Mouse (Mus musculus): ENCODE data around the gene Sept10.

The Sept10 gene

GRCm38 (mm10) chr10:59221473-59222270, at the start of gene Sept10, which contains the start of gene Sowahc:
Gene Sept10 (minus strand): TSS chr10:59221847.
Gene Sowahc (plus strand): TSS chr10:59221953.
- peak; percentile 100 for DNase-seq

GRCm38 (mm10) chr10:59268754-59269153, 47.1 kb upstream of the Sept10 start:
- DNase-seq: no peak

GRCm38 (mm10) chr10:59268109-59268508, 46.5 kb upstream of the Sept10 start:
- no peak for DNase-seq

GRCm38 (mm10) chr10:59267275-59267674, 45.6 kb upstream of the Sept10 start:
- DNase-seq: no peak

DNA sequence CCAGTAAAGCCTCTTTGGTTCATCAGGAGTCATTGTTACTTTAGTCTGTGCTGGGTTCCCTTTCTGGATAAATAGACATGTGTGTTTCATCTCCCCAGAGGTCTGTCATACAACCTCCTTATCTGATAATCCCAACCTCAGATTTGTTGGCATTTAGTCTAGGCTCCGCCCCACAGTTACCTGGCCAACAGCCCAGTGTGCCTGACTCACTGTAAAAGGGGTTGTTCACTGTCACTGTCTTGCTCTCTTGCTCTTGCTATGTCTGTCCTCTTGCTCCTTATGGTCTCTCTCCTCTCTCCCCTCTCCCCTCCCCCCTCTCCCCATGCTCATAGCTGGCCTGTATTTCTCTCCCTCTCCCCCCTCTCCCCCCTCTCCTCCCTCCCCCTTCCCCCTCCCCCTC, 44.5 kb upstream of the Sept10 start:
- peak; percentile 93 for DNase-seq

DNA sequence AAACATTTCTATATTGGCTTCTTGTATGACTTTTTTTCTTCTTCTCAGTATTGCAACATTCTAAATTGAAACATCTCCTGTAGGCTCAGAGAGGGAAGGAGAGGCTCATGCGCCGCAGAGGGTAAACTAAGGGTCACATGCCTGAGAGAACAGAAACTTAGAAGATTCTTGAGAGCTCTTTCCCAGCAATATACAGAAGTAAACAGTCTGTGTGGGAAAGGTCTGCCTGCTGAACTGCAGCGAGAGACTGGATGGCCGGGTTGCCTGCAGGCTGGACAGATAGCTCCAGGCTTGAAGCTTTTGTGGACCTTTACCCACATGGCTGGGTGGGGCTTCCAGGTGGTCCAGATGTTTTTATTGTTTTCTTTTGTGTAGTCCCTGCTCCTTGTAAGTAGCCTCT, 44.0 kb upstream of the Sept10 start:
- peak; percentile 94 for DNase-seq

GRCm38 (mm10) chr10:59265067-59265466, 43.4 kb upstream of the Sept10 start:
- no peak for DNase-seq

- no peak for DNase-seq
Measured at GRCm38 (mm10) chr10:59262979-59263378, 41.3 kb upstream of the Sept10 start.

DNA sequence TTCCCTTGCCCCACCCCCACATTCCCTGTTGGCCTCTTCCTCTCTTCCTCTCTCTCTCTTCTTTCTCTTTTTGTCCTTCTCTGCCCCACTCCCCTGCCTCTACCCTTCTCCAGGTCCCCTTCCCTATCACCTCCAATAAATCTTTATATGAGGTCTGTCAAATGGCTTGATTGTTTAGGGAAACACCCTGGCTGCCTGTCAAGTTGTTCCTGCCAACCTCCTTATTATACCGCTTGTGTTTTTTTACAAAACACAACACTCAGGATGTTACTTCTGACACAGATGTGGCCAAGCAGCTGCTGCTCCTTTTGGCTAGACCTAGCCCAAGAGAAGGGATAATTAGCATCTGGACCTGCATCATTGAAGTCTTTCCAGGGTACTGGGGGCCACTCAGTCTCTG, 40.4 kb upstream of the Sept10 start:
- no peak for DNase-seq

DNA sequence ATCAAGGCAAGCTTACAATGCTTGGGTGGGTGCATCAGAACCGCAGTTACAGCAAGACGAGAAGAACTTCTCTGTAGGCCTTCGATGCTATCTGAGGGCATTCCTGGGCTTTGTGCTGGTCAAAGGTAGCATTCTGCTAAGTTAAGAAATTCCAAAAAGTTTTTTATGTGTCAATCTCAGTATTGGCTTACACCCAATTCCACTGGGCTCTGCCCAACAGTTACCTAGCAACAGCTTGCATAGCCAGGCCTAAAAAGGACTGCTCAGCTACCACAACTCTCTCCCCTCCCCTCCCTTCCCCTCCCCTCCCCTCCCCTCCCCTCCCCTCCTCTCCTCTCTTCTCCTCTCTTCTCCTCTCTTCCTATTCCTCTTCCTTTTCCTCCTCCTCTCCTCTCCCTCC, 40.0 kb upstream of the Sept10 start:
- DNase-seq: no peak

GRCm38 (mm10) chr10:59259572-59259971, 37.9 kb upstream of the Sept10 start:
- DNase-seq: no peak

DNA sequence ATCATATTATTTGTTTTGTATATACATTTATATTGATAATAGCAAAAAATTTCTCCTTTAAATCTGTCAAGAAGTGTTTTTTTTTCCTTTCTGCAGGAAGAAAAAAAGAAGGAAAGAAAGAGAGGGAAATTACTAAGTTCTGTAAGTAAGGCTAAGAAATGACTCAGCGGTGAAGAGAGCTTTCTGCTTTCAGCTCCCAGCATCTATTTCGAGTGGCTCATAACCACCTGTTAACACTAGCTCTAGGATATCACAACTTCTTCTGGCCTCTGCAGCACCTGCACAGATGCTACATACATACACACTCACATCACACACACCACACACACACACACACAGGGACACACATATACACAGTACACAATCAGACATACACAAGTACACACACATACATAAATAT, 34.9 kb upstream of the Sept10 start:
- no peak for DNase-seq

DNA sequence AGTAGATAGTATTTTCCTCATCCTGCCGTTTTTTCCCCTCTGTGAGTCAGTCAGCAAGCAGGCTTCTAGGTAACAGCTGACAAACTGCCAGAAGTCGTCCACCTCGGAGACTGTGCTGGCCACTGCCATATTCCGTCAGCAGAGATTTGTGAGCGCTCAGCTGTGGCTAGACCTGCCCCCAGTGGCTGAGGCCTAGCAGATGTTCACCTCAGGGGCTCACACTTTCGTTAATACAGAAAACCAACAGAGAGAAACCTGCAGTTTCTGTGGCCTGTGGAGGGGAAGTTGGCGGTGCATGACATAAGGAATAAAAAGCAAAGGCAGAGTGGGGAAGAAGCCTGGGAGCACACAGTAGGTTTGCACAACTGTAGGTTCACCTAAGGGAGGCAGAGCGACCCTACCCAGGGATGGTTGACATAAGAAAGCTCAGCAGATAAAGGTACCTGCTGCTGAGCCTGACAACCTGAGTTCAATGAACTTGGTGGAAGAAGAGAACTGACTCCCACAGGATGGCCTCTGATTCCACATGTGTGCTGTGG, 32.0 kb upstream of the Sept10 start:
- DNase-seq: no peak

DNA sequence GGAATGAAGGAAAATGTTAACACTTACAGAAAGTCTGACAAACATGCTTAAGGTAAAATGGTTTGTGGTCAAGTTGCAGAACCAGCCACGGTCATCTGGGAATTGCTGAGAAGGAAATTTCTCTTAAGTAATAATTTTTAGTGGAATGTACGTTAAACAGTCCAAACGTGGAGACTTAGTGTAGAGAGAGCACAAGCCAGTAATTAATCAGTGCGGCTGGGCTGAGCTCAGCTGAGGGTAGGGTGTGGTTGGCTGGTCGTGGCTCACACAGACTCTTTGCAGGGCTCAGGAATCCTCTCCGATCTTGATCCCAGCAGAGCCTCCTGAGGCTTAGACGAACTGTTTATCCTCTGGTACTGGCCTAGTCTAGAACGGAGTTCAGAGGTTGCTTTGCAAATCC, 30.7 kb upstream of the Sept10 start:
- no peak for DNase-seq

DNA sequence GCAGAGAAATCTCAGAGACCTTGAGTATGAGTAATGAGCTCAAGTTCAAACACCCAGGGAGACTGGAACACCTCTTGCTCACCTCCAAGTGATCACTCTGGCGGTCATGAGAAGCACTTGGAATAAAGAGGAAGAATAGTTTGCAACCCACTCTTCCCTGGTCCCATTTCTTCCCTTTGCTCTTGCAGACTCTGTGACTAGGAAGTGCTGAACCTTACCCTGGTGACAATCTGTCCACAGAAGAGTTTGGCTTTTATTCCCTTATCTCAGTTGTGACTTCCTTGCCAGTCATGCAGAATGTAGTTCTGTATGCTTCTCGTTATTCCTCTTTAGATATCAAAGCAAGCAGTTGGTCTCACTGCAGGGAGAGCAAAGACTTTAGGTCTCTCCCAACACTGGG, 30.3 kb upstream of the Sept10 start:
- no peak for DNase-seq

DNA sequence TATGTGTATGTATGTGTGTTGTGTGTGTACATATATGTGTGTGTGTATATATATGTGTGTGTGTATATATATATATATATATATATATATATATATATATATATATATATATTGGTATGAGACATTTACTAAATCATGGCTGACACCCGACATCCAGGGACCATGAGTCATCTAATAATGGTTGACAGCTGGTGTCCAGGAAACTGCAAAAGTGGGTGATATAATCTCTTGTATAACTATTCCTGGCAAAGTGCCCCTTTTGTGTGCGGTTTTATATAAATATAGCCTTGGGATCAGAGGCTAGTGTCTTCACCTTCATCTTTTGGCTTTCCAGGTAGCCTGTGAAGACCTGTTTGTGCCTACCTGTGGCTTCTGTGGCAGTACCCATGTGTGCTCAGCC, 29.0 kb upstream of the Sept10 start:
- DNase-seq: no peak

DNA sequence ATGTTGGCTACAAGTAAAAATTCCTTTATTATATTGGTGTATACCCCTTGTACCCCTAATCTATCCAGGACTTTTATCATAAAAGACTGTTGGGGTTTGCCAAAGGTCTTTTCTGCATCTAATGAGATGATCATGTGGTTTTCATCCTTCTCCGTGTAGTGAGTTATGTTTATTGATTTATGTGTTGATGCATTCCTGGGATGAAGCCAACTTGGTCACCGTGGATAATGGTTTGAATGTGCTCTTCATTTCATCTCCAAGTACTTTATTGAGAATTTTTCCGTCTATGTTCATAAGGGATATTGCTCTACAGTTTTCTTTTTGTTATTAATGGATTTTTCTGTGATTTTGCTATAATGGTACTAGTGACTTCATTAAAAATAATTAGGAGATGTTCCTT, 27.9 kb upstream of the Sept10 start:
- no peak for DNase-seq

- peak; percentile 86 for DNase-seq
Measured at GRCm38 (mm10) chr10:59241141-59241541, 19.5 kb upstream of the Sept10 start.

DNA sequence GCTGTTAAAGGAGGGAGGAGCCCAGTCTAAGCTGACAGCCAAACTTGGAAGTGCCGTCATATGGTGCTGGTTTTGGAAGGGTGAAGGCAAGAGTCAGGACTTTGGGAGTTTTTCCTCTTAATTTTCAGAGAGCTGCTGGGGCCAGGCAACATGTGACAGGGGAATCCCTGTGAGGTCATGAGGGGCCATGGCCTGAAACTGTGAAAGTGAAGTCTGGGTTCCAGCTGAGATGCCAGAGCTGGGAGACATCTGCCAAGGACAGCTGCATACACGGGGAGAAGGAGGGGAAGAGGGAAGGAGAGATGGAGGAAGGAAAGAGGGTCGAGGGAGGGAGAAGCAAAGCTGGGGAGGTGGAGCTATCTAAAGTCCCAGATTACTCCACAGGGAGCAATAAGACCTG, 16.1 kb upstream of the Sept10 start:
- DNase-seq: peak; percentile 77

DNA sequence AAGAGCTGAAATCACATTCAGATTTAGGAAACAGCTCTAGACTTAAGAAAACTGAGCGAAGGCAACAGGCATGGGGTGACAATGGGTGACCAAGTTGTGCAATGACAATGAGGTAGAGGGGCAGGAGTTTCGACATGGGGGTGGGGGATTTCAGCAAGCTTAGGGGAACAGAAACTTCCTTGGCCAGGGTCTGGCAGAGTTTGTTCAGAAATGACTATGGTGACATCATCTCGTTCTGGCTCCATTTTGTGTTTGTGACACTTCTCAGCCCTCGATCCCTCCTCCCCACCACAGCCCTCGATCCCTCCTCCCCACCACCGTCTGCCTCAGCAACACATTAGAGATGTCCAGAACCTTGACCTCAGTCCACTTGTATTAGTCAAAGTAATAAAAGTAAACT, 14.8 kb upstream of the Sept10 start:
- DNase-seq: peak; percentile 88

DNA sequence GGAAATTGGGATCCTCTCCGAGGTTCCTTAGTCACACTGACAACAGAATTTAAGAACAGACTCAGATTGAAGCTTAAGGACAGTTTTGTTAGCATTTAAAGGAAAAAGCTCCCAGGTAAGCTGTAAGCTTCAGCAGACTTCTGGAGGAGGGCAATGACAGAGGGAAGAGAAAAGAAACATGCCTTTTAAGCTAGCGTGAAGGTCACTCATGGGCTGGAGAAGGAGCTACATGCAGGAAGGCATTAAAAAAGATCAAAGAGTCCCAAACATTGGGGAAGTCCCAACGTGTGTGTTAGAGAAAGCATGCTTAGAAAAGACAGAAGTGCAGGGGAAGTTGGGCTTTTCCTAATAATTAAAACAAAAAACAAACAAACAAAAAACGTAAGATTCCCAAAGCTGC, 14.2 kb upstream of the Sept10 start:
- DNase-seq: no peak

DNA sequence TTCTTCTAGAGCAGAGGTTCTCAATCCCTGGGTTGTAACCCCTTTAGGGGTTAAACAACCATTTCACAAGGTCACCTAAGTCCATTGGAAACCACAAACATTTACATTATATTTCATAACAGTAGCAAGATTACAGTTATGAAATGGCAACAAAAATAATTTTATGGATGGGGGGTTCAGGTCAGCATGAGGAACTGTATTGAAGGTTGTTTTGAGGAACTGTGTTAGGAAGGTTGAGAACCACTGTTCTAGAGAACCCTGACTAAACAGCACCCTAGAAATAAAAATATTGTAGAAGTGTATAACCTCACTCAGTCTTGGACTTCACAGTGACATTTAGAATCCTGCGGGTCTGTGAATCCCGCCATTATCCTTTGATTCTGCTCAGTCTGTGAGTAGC, 13.6 kb upstream of the Sept10 start:
- DNase-seq: no peak

DNA sequence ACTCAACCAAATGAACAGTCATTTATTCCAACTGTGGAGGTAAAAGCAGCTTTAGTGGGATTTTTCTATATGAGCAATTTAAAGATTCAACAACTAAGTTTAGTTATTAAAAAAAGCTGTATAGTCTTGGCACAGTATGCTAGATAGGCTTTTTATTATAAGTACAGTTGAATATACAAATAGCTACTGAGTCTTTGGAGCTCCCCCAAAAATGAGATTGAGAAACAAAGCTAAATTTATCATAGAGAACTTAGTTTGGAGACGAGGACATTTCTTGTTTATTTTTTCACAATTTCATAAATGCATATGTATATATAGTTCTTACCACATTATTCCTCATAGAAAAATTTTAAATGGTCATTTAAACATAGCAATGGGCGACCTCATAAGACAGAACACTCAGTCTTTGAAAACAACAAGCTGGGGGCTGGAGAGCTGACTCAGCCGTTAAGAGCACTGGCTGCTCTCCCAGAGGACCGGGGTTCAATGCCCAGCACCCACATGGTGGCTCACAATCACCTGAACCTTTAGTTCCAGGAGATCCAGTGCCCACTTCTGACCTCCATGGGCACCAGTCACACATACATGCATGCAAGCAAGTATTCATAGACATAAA, 7.7 kb upstream of the Sept10 start:
- no peak for DNase-seq

- DNase-seq: no peak
Measured at GRCm38 (mm10) chr10:59225137-59225536, 3.5 kb upstream of the Sept10 start.
